Mouse (Mus musculus) adrenal gland, adult (tissue): ENCODE data around the gene Prkg2.
A peak's percentile ranks its signal among the peaks of the same experiment; 100 is the strongest.

Experiments used
- DNase-seq, 2 experiments: peaks; one replicate each; pipeline ENCODE4 v3.0.0; 2022 to 2023; ENCODE audit warnings: low spot score in 1 of 2; ENCODE audit not compliant: inconsistent age in 2 of 2

Gene Prkg2

GRCm38 (mm10) chr5:98902339-98902738, 134.8 kb downstream of the Prkg2 start:
- peak in 1 of 2 experiments; percentile 35 for DNase-seq

DNA sequence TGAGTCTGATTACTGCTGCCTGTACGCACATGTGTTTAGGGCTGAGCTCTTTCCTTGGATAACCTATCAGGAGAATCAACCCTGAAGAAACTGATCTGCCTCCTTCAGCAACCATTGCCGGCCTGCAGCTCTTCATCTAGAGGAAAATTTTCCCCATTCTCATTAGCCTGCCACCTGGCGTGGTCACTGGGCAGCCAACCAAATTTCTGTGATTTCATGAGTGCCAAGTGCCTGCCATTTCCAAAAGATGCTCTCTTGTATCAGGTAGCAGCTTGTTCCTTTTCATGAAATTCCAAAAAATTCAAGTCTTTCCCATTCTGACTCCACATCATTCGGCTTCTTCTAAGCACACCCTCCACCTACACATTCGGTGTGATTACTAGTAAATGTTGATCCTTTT, 136.2 kb downstream of the Prkg2 start:
- no peak for DNase-seq

DNA sequence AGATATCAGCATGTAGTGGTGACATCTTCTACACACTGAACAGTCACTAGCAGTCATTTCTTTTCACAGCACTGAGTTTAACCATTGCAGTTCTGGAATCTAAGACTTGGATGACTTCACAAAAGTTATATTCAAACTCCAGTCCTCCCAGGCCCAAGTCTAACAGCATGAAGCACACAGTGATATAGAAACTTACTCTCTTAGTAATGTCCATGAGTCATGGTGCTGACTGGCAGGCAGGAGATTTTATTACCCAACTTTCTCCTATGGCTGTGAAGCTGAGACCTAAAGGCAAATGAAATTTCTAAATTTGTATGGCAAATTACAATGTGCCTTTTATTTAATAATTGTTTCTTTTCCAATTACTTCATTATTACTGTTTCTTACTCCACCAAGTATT, 139.2 kb downstream of the Prkg2 start:
- no peak for DNase-seq

- DNase-seq: no peak
Observed at GRCm38 (mm10) chr5:98894281-98894680, 142.9 kb downstream of the Prkg2 start.

DNA sequence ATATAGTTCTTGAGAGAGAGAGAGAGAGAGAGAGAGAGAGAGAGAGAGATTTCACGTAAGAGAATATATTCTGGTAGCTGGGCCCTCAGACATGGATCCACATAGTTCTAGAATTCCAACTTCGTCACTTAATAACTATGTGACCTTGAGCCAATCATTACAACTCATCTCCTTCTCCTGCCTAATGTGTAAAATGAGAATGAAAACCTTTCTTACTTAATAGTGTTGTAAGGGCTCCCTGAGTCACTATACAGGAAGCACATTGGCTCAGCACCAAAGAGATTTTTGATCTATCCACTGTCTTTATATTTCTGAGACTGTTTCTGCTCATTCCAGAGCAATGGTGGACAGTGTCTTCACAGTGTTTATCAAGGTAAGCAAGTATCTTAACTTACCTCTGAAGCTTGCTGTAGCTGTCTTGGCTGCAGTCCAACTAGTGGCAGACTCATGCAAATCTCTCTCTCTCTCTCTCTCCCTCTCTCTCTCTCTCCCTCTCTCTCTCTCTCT, 146.6 kb downstream of the Prkg2 start:
- DNase-seq: no peak

- no peak for DNase-seq
Observed at GRCm38 (mm10) chr5:98882096-98882495, 155.1 kb downstream of the Prkg2 start.
